Mouse (Mus musculus): ENCODE results near the gene Zfp358. TPM values are rescaled to one million over a fixed set of nuclear protein-coding genes. Genes with fewer than 3 reads are reported as not detected.
A peak's percentile ranks its signal among the peaks of the same experiment; 100 is the strongest.

Zfp358 gene
- polyA plus RNA-seq, 1 experiment from 2014 or later, result 27.9 TPM

GRCm38 (mm10) chr8:3495578-3496427 lies 2.9 kb downstream of the Zfp358 start:
- Histone ChIP-seq H3K9me3 (ENCODE audit: control insufficient read depth, low read length) (peaks cover 11% of the 10 kb centered on the region), H3K4me3 (ENCODE audit: low read length) (no peak overlapping the region), H3K9ac (ENCODE audit: low read depth, low read length) (no peak overlapping the region), H3K27me3 (ENCODE audit: control insufficient read depth, insufficient read depth, low read length) (no peaks in the 10 kb centered on the region), H3K36me3 (ENCODE audit: control insufficient read depth, insufficient read depth, low read length) (peaks cover 31% of the 10 kb centered on the region), H3K27ac (ENCODE audit: low read depth, low read length) (no peak overlapping the region), H3K4me2 (replicated peaks; ENCODE audit: low read depth, low read length) (no peak overlapping the region), H3K4me1 (ENCODE audit: control insufficient read depth, insufficient read depth, low read length) (0 out of 2 replicates have a peak, but pooled peaks cover under 1% of the 10 kb centered on the region)
- no peak for ATAC-seq (ENCODE audit: low FRiP score, low TSS enrichment)
- 95% methylated on average over 44 of the region's 44 CpGs for WGBS

- no peak for ATAC-seq (ENCODE audit: low FRiP score, low TSS enrichment)
- Histone ChIP-seq H3K9ac (ENCODE audit: low read depth, low read length) (no peak overlapping the region), H3K36me3 (ENCODE audit: control insufficient read depth, insufficient read depth, low read length) (peaks cover 31% of the 10 kb centered on the region), H3K4me1 (ENCODE audit: control insufficient read depth, insufficient read depth, low read length) (0 out of 2 replicates have a peak, but pooled peaks cover 5% of the 10 kb centered on the region), H3K27me3 (ENCODE audit: control insufficient read depth, insufficient read depth, low read length) (no peaks in the 10 kb centered on the region), H3K27ac (ENCODE audit: low read depth, low read length) (no peak overlapping the region), H3K4me2 (replicated peaks; ENCODE audit: low read depth, low read length) (no peak overlapping the region), H3K9me3 (ENCODE audit: control insufficient read depth, low read length) (peaks cover 11% of the 10 kb centered on the region), H3K4me3 (ENCODE audit: low read length) (no peak overlapping the region)
- WGBS, result 94% methylated on average over 15 of the region's 15 CpGs
Measured at GRCm38 (mm10) chr8:3496428-3496748, 3.5 kb downstream of the Zfp358 start.

- Histone ChIP-seq H3K4me3 (ENCODE audit: low read length) (no peak overlapping the region), H3K9ac (ENCODE audit: low read depth, low read length) (no peak overlapping the region), H3K9me3 (ENCODE audit: control insufficient read depth, low read length) (peaks cover 11% of the 10 kb centered on the region), H3K27ac (ENCODE audit: low read depth, low read length) (no peak overlapping the region), H3K27me3 (ENCODE audit: control insufficient read depth, insufficient read depth, low read length) (no peaks in the 10 kb centered on the region), H3K36me3 (ENCODE audit: control insufficient read depth, insufficient read depth, low read length) (peaks cover 31% of the 10 kb centered on the region), H3K4me1 (ENCODE audit: control insufficient read depth, insufficient read depth, low read length) (0 out of 2 replicates have a peak, but pooled peaks cover 5% of the 10 kb centered on the region), H3K4me2 (replicated peaks; ENCODE audit: low read depth, low read length) (no peak overlapping the region)
- ATAC-seq (ENCODE audit: low FRiP score, low TSS enrichment), result no peak
- WGBS, result 84% methylated on average over 3 of the region's 3 CpGs
Measured at GRCm38 (mm10) chr8:3498583-3498982, 5.6 kb downstream of the Zfp358 start.

GRCm38 (mm10) chr8:3499751-3500150 lies 6.8 kb downstream of the Zfp358 start:
- H3K36me3 ChIP-seq (ENCODE audit: control insufficient read depth, insufficient read depth, low read length), result peaks cover 27% of the 10 kb centered on the region
- peaks cover 11% of the 10 kb centered on the region for H3K9me3 ChIP-seq (ENCODE audit: control insufficient read depth, low read length)
- H3K27me3 ChIP-seq (ENCODE audit: control insufficient read depth, insufficient read depth, low read length), result no peaks in the 10 kb centered on the region
- peak overlapping the region; percentile 84 for H3K9ac ChIP-seq (ENCODE audit: low read depth, low read length)
- ATAC-seq (ENCODE audit: low FRiP score, low TSS enrichment), result no peak; the same call in 1 of the 2 replicates
- H3K4me2 ChIP-seq (replicated peaks; ENCODE audit: low read depth, low read length), result peak overlapping the region; percentile 84
- 0 out of 2 replicates have a peak, but pooled peaks cover 5% of the 10 kb centered on the region for H3K4me1 ChIP-seq (ENCODE audit: control insufficient read depth, insufficient read depth, low read length)
- peak overlapping the region; percentile 95 for H3K27ac ChIP-seq (ENCODE audit: low read depth, low read length)
- H3K4me3 ChIP-seq (ENCODE audit: low read length), result peak overlapping the region; percentile 83
- 2% methylated on average over 8 of the region's 8 CpGs for WGBS

GRCm38 (mm10) chr8:3500235-3501090 lies 7.5 kb downstream of the Zfp358 start, which contains the start of gene Mcoln1:
Mcoln1 (plus strand) TSS chr8:3500457.
- Histone ChIP-seq H3K36me3 (ENCODE audit: control insufficient read depth, insufficient read depth, low read length) (peaks cover 21% of the 10 kb centered on the region), H3K4me3 (ENCODE audit: low read length) (peak within 1 kb of the TSS; percentile 83), H3K4me1 (ENCODE audit: control insufficient read depth, insufficient read depth, low read length) (0 out of 2 replicates have a peak, but pooled peaks cover 5% of the 10 kb centered on the region), H3K27ac (ENCODE audit: low read depth, low read length) (peak within 1 kb of the TSS; percentile 95), H3K27me3 (ENCODE audit: control insufficient read depth, insufficient read depth, low read length) (no peaks in the 10 kb centered on the region), H3K9me3 (ENCODE audit: control insufficient read depth, low read length) (peaks cover 6% of the 10 kb centered on the region), H3K9ac (ENCODE audit: low read depth, low read length) (peak within 1 kb of the TSS; percentile 84), H3K4me2 (replicated peaks; ENCODE audit: low read depth, low read length) (peak within 1 kb of the TSS; percentile 84)
- peak; percentile 90 for ATAC-seq (ENCODE audit: low FRiP score, low TSS enrichment)
- under 1% methylated on average over 67 of the region's 70 CpGs for WGBS

GRCm38 (mm10) chr8:3502217-3502616 lies 9.3 kb downstream of the Zfp358 start:
- H3K9ac ChIP-seq (ENCODE audit: low read depth, low read length), result no peak overlapping the region
- ATAC-seq (ENCODE audit: low FRiP score, low TSS enrichment), result no peak
- WGBS, result 66% methylated on average over 4 of the region's 4 CpGs

GRCm38 (mm10) chr8:3507979-3508754 lies 15.2 kb downstream of the Zfp358 start:
- 81% methylated on average over 6 of the region's 6 CpGs for WGBS
- H3K4me1 ChIP-seq (ENCODE audit: control insufficient read depth, insufficient read depth, low read length), result no peaks in the 10 kb centered on the region
- H3K4me2 ChIP-seq (replicated peaks; ENCODE audit: low read depth, low read length), result no peak overlapping the region
- no peak for ATAC-seq (ENCODE audit: low FRiP score, low TSS enrichment)
- H3K27ac ChIP-seq (ENCODE audit: low read depth, low read length), result no peak overlapping the region
- H3K27me3 ChIP-seq (ENCODE audit: control insufficient read depth, insufficient read depth, low read length), result no peaks in the 10 kb centered on the region
- H3K9ac ChIP-seq (ENCODE audit: low read depth, low read length), result no peak overlapping the region
- peaks cover 44% of the 10 kb centered on the region for H3K36me3 ChIP-seq (ENCODE audit: control insufficient read depth, insufficient read depth, low read length)
- H3K9me3 ChIP-seq (ENCODE audit: control insufficient read depth, low read length), result no peaks in the 10 kb centered on the region
- no peak overlapping the region for H3K4me3 ChIP-seq (ENCODE audit: low read length)

More at GRCm38 (mm10) chr8:3502217-3502616, 9.3 kb downstream of the Zfp358 start:
- H3K4me2 ChIP-seq (replicated peaks; ENCODE audit: low read depth, low read length), result no peak overlapping the region
- no peak overlapping the region for H3K27ac ChIP-seq (ENCODE audit: low read depth, low read length)
- peaks cover 14% of the 10 kb centered on the region for H3K36me3 ChIP-seq (ENCODE audit: control insufficient read depth, insufficient read depth, low read length)
- H3K9me3 ChIP-seq (ENCODE audit: control insufficient read depth, low read length), result no peaks in the 10 kb centered on the region
- 0 out of 2 replicates have a peak, but pooled peaks cover 5% of the 10 kb centered on the region for H3K4me1 ChIP-seq (ENCODE audit: control insufficient read depth, insufficient read depth, low read length)
- no peaks in the 10 kb centered on the region for H3K27me3 ChIP-seq (ENCODE audit: control insufficient read depth, insufficient read depth, low read length)
- H3K4me3 ChIP-seq (ENCODE audit: low read length), result no peak overlapping the region

- peak overlapping the region; percentile 39; the same call in 1 of the 2 replicates for H3K27ac ChIP-seq (ENCODE audit: low read depth, low read length)
- 0 out of 2 replicates have a peak, but pooled peaks cover 4% of the 10 kb centered on the region for H3K4me1 ChIP-seq (ENCODE audit: control insufficient read depth, insufficient read depth, low read length)
- peaks cover 20% of the 10 kb centered on the region; the same call in 1 of the 2 replicates for H3K36me3 ChIP-seq (ENCODE audit: control insufficient read depth, insufficient read depth, low read length)
- H3K9me3 ChIP-seq (ENCODE audit: control insufficient read depth, low read length), result no peaks in the 10 kb centered on the region
- H3K9ac ChIP-seq (ENCODE audit: low read depth, low read length), result peak overlapping the region; percentile 44; the same call in 1 of the 2 replicates
- H3K27me3 ChIP-seq (ENCODE audit: control insufficient read depth, insufficient read depth, low read length), result no peaks in the 10 kb centered on the region
- WGBS, result 36% methylated on average over 13 of the region's 13 CpGs
- peak overlapping the region; percentile 96 for H3K4me2 ChIP-seq (replicated peaks; ENCODE audit: low read depth, low read length)
- no peak for ATAC-seq (ENCODE audit: low FRiP score, low TSS enrichment)
- H3K4me3 ChIP-seq (ENCODE audit: low read length), result peak overlapping the region; percentile 50
Measured at GRCm38 (mm10) chr8:3514681-3515247, 21.8 kb downstream of the Zfp358 start.
